In genomic region chrX:99592980-99593379, GRCm38 (mm10) we compare ENCODE assay signal across 16 mouse cellular contexts.
DNase-seq lines count a peak whose midpoint lies in the region; ATAC-seq lines count a peak whose summit lies in the region.
"Had no signal": no experiment of that assay in that cellular context is flagged by ENCODE, and none has a peak within 500 bp of the region (broad histone marks: within the 10 kb centered on the region; RNA-seq: fewer than 3 reads in every experiment).

No protein-coding gene starts in this region.

- peak; percentile 31; the same call in 1 of the 2 replicates for ATAC-seq in frontal cortex, adult (ENCODE audit: low TSS enrichment)
- ATAC-seq in neural tube, embryonic 12.5 days (ENCODE audit: low FRiP score, low read depth) = 0 out of 2 replicates have a peak, but pooled peaks have one; percentile 2
- ATAC-seq in neural tube, embryonic 15.5 days (ENCODE audit: low FRiP score) = no peak
- 0 out of 2 replicates have a peak, but pooled peaks have one; percentile 24 for ATAC-seq in midbrain, embryonic 15.5 days (replicated peaks)
- no peak for ATAC-seq in erythroblast, adult 5-6 weeks (replicated peaks; ENCODE audit: low FRiP score, poor library complexity, severe bottlenecking)

- H3K27ac ChIP-seq in neural tube, embryonic 12.5 days = no peak overlapping the region
- no peak overlapping the region for H3K27ac ChIP-seq in neural tube, embryonic 15.5 days (replicated peaks)
- H3K27ac ChIP-seq in midbrain, embryonic 15.5 days = no peak overlapping the region
- H3K27ac ChIP-seq: embryonic facial prominence, embryonic 10.5 days; gastrocnemius, adult 2 months; limb, embryonic 12.5 days; midbrain, embryonic 12.5 days had no signal

- H3K27me3 ChIP-seq in neural tube, embryonic 12.5 days (replicated peaks) = peaks cover 7% of the 10 kb centered on the region; the same call in 1 of the 2 replicates
- peaks cover 30% of the 10 kb centered on the region for H3K27me3 ChIP-seq in neural tube, embryonic 15.5 days (replicated peaks)
- H3K27me3 ChIP-seq in midbrain, embryonic 15.5 days (replicated peaks) = peaks cover 22% of the 10 kb centered on the region; the same call in 1 of the 2 replicates

- no peak overlapping the region for H3K4me3 ChIP-seq in neural tube, embryonic 12.5 days
- no peak overlapping the region for H3K4me3 ChIP-seq in neural tube, embryonic 15.5 days (replicated peaks)
- H3K4me3 ChIP-seq in midbrain, embryonic 15.5 days = no peak overlapping the region
- H3K4me3 ChIP-seq: embryonic facial prominence, embryonic 10.5 days; gastrocnemius, adult 2 months; limb, embryonic 12.5 days; midbrain, embryonic 12.5 days had no signal

- no peaks in the 10 kb centered on the region for H3K9me3 ChIP-seq in neural tube, embryonic 12.5 days
- no peaks in the 10 kb centered on the region for H3K9me3 ChIP-seq in neural tube, embryonic 15.5 days (replicated peaks)
- no peaks in the 10 kb centered on the region for H3K9me3 ChIP-seq in midbrain, embryonic 15.5 days
- H3K9me3 ChIP-seq: embryonic facial prominence, embryonic 10.5 days; G1E; limb, embryonic 12.5 days; midbrain, embryonic 12.5 days had no signal

- H3K4me1 ChIP-seq in neural tube, embryonic 12.5 days = no peaks in the 10 kb centered on the region
- no peaks in the 10 kb centered on the region for H3K4me1 ChIP-seq in neural tube, embryonic 15.5 days
- no peaks in the 10 kb centered on the region for H3K4me1 ChIP-seq in midbrain, embryonic 15.5 days

- no peak for DNase-seq in frontal cortex, postnatal 14 days (ENCODE audit: low spot score in 2 of 2)
- no peak for DNase-seq in urinary bladder, postnatal 14 days (ENCODE audit: low spot score)
- no peak for DNase-seq in cerebellum, adult 11-12 months
- DNase-seq: adrenal gland, postnatal 25 days; cerebellum, postnatal 14 days; gastrocnemius, adult 2 months; heart, adult 18-20 months had no signal

- H3K9ac ChIP-seq in neural tube, embryonic 12.5 days = no peak overlapping the region
- H3K9ac ChIP-seq in neural tube, embryonic 15.5 days (replicated peaks) = no peak overlapping the region
- no peak overlapping the region for H3K9ac ChIP-seq in midbrain, embryonic 15.5 days
- H3K9ac ChIP-seq: limb, embryonic 12.5 days; midbrain, embryonic 12.5 days had no signal

- 49% methylated on average over 11 of the region's 11 CpGs for WGBS in neural tube, embryonic 12.5 days
- 53% methylated on average over 11 of the region's 11 CpGs for WGBS in neural tube, embryonic 15.5 days
- WGBS in midbrain, embryonic 15.5 days = 46% methylated on average over 11 of the region's 11 CpGs

- no peaks in the 10 kb centered on the region for H3K36me3 ChIP-seq in neural tube, embryonic 12.5 days
- no peaks in the 10 kb centered on the region for H3K36me3 ChIP-seq in neural tube, embryonic 15.5 days
- H3K36me3 ChIP-seq in midbrain, embryonic 15.5 days (replicated peaks) = no peaks in the 10 kb centered on the region
- H3K36me3 ChIP-seq: embryonic facial prominence, embryonic 10.5 days; G1E; limb, embryonic 12.5 days; midbrain, embryonic 12.5 days had no signal

- H3K4me2 ChIP-seq in neural tube, embryonic 12.5 days (replicated peaks) = no peak overlapping the region
- no peak overlapping the region for H3K4me2 ChIP-seq in neural tube, embryonic 15.5 days
- no peak overlapping the region for H3K4me2 ChIP-seq in midbrain, embryonic 15.5 days
- H3K4me2 ChIP-seq: limb, embryonic 12.5 days; midbrain, embryonic 12.5 days had no signal

Comparison
In these comparisons a context has a peak if more than half of its experiments do, and no peak if none do; other contexts are left out.
1. ATAC-seq: peak in frontal cortex, adult (single experiment), neural tube, embryonic 12.5 days (single experiment) and midbrain, embryonic 15.5 days (single experiment); none in neural tube, embryonic 15.5 days (single experiment) and erythroblast, adult 5-6 weeks (single experiment).